In the genomic region with DNA sequence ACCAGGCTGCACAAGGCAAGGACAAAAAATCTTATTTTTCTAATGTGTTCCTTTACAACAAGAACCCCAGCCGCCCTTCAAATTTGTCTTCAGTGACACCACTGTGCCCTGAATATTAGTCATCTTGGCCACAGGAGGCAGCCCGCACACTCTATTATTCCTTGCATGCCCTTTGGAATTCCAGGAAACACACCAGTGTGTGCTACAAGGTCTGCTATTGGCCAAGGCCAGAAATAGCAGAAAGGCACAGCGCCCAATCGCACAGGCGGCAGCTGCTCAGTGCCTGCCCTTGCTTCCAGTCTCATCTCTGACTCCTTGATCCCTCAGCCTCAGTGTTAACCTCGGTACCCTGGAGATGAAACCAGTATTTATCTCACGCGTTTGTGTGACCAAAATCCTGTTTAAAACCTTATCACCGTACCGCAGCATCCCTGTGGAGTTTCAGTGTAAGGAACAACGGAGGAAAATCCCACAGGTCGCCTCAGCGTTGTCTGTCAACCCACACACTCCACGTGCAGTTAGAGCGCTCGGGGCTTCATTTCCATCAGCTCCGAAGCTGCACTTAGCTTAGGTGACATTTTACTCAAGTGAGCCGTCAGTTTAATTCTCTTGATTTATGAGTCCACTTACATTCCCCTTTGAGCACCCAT, we compare ENCODE assay signal across 7 mouse cellular contexts.
DNase-seq lines count a peak whose midpoint lies in the region; ATAC-seq and TF ChIP-seq lines count a peak whose summit lies in the region.

No protein-coding gene starts in this region.

- peaks cover 7% of the 10 kb centered on the region; the same call in 1 of the 2 replicates for H3K9me3 ChIP-seq in embryonic facial prominence, embryonic 14.5 days (ENCODE audit: control insufficient read depth, low read length)
- peaks cover 7% of the 10 kb centered on the region; the same call in 1 of the 2 replicates for H3K9me3 ChIP-seq in heart, postnatal 0 days (replicated peaks; ENCODE audit: control insufficient read depth, low read length)
- no peaks in the 10 kb centered on the region for H3K9me3 ChIP-seq in neural tube, embryonic 14.5 days (ENCODE audit: control insufficient read depth, low read length)

- no peak overlapping the region for H3K9ac ChIP-seq in embryonic facial prominence, embryonic 14.5 days (ENCODE audit: low read depth, low read length)
- H3K9ac ChIP-seq in heart, postnatal 0 days (replicated peaks; ENCODE audit: low read depth, low read length), result no peak overlapping the region
- H3K9ac ChIP-seq in neural tube, embryonic 14.5 days (replicated peaks; ENCODE audit: low read depth, low read length), result no peak overlapping the region

- peak; percentile 43 for TF ChIP-seq CTCF in heart, postnatal 0 days (IDR thresholded peaks at IDR 0.05; ENCODE audit: low read depth)

- H3K4me1 ChIP-seq in embryonic facial prominence, embryonic 14.5 days (ENCODE audit: control insufficient read depth, insufficient read depth, low read length), result no peaks in the 10 kb centered on the region
- H3K4me1 ChIP-seq in heart, postnatal 0 days (ENCODE audit: control insufficient read depth, insufficient read depth), result no peaks in the 10 kb centered on the region
- H3K4me1 ChIP-seq in neural tube, embryonic 14.5 days (ENCODE audit: control insufficient read depth, insufficient read depth, low read length), result 0 out of 2 replicates have a peak, but pooled peaks cover 7% of the 10 kb centered on the region

- no peak overlapping the region for H3K4me2 ChIP-seq in embryonic facial prominence, embryonic 14.5 days (ENCODE audit: low read depth, low read length)
- H3K4me2 ChIP-seq in heart, postnatal 0 days (ENCODE audit: low read depth, low read length), result peak overlapping the region; percentile 39
- peak overlapping the region; percentile 41 for H3K4me2 ChIP-seq in neural tube, embryonic 14.5 days (ENCODE audit: low read depth, low read length)

- DNase-seq in adrenal gland, postnatal 10 days, result peak; percentile 56
- DNase-seq in embryonic facial prominence, embryonic 14.5 days (ENCODE audit: low spot score), result peak; percentile 38
- peak; percentile 64 for DNase-seq in heart, postnatal 0 days (ENCODE audit: low spot score)
- DNase-seq in kidney, postnatal 14 days, result peak; percentile 35
- no peak for DNase-seq in urinary bladder, postnatal 14 days (ENCODE audit: low spot score)
- DNase-seq in B cell, adult 2 months, result no peak

- WGBS in embryonic facial prominence, embryonic 14.5 days, result 51% methylated on average over 18 of the region's 18 CpGs
- 30% methylated on average over 18 of the region's 18 CpGs for WGBS in heart, postnatal 0 days
- WGBS in neural tube, embryonic 14.5 days, result 34% methylated on average over 18 of the region's 18 CpGs

- H3K36me3 ChIP-seq in embryonic facial prominence, embryonic 14.5 days (ENCODE audit: control insufficient read depth, insufficient read depth, low read length), result no peaks in the 10 kb centered on the region
- no peaks in the 10 kb centered on the region for H3K36me3 ChIP-seq in heart, postnatal 0 days (replicated peaks; ENCODE audit: control insufficient read depth, insufficient read depth, low read length)
- H3K36me3 ChIP-seq in neural tube, embryonic 14.5 days (ENCODE audit: control insufficient read depth, insufficient read depth, low read length), result no peaks in the 10 kb centered on the region

- no peak overlapping the region for H3K4me3 ChIP-seq in embryonic facial prominence, embryonic 14.5 days (ENCODE audit: low read depth, low read length)
- H3K4me3 ChIP-seq in heart, postnatal 0 days (ENCODE audit: low read depth, low read length), result no peak overlapping the region
- peak overlapping the region; percentile 7; the same call in 1 of the 2 replicates for H3K4me3 ChIP-seq in neural tube, embryonic 14.5 days (ENCODE audit: low read depth, low read length)

- no peaks in the 10 kb centered on the region for H3K27me3 ChIP-seq in embryonic facial prominence, embryonic 14.5 days (replicated peaks; ENCODE audit: control insufficient read depth, insufficient read depth, low read length)
- no peaks in the 10 kb centered on the region for H3K27me3 ChIP-seq in heart, postnatal 0 days (ENCODE audit: control insufficient read depth, insufficient read depth, low read length)
- H3K27me3 ChIP-seq in neural tube, embryonic 14.5 days (ENCODE audit: control insufficient read depth, insufficient read depth, low read length), result no peaks in the 10 kb centered on the region

- peak; percentile 74; the same call in 1 of the 2 replicates for ATAC-seq in embryonic facial prominence, embryonic 14.5 days (ENCODE audit: low read depth)
- peak; percentile 95 for ATAC-seq in heart, postnatal 0 days (ENCODE audit: insufficient read depth, low read depth)
- ATAC-seq in neural tube, embryonic 14.5 days (ENCODE audit: low read depth), result peak; percentile 86

- H3K27ac ChIP-seq in embryonic facial prominence, embryonic 14.5 days (replicated peaks; ENCODE audit: low read depth, low read length), result no peak overlapping the region
- no peak overlapping the region for H3K27ac ChIP-seq in heart, postnatal 0 days (ENCODE audit: low read depth)
- peak overlapping the region; percentile 48; the same call in 1 of the 2 replicates for H3K27ac ChIP-seq in neural tube, embryonic 14.5 days (ENCODE audit: low read depth, low read length)

- no peak for TF ChIP-seq EP300 in heart, postnatal 0 days (IDR thresholded peaks at IDR 0.05; ENCODE audit: low read depth)

Comparison
In these comparisons a context has a peak if more than half of its experiments do, and no peak if none do; other contexts are left out.
1. DNase-seq: peak in adrenal gland, postnatal 10 days (single experiment), embryonic facial prominence, embryonic 14.5 days (single experiment), heart, postnatal 0 days (single experiment) and kidney, postnatal 14 days (single experiment); none in urinary bladder, postnatal 14 days (single experiment) and B cell, adult 2 months (0 of 2).
2. Peak in every context shown above with its lines, with median percentiles within 50 percentile points of each other: ATAC-seq.